In genomic region chr5:142814711-142815420, GRCm38 (mm10) we compare ENCODE assay signal across 8 mouse cellular contexts. TPM values are rescaled to one million over a fixed set of nuclear protein-coding genes. Genes with fewer than 3 reads are reported as not detected.
DNase-seq lines count a peak whose midpoint lies in the region; ATAC-seq and TF ChIP-seq lines count a peak whose summit lies in the region.

No protein-coding gene starts in this region.

- DNase-seq in spleen, adult 18-20 months, result peak; percentile 14 to 48
- DNase-seq in spleen, adult 12 weeks (ENCODE audit: low spot score), result no peak
- peak; percentile 72 to 74 for DNase-seq in cerebellum, postnatal 25 days
- DNase-seq in heart, adult 2 months, result peak; percentile 79 to 83
- DNase-seq in lung, embryonic 14.5 days, result peak; percentile 44
- peak; percentile 39 for DNase-seq in retina, embryonic 14.5 days (ENCODE audit: low spot score)

- H3K27ac ChIP-seq in heart, adult 2 months, result peak overlapping the region; percentile 97
- H3K27ac ChIP-seq in intestine, postnatal 0 days (ENCODE audit: low read depth, low read length), result peak overlapping the region; percentile 99
- H3K27ac ChIP-seq in lung, embryonic 14.5 days (ENCODE audit: low read depth), result peak overlapping the region; percentile 100

- no peaks in the 10 kb centered on the region for H3K27me3 ChIP-seq in heart, adult 2 months (ENCODE audit: control insufficient read depth, insufficient read depth, low read length)
- H3K27me3 ChIP-seq in intestine, postnatal 0 days (replicated peaks; ENCODE audit: control insufficient read depth, insufficient read depth, low read length), result no peaks in the 10 kb centered on the region
- H3K27me3 ChIP-seq in lung, embryonic 14.5 days (ENCODE audit: insufficient read depth, low read length), result no peaks in the 10 kb centered on the region

- no peak for TF ChIP-seq EP300 in heart, adult 2 months (IDR thresholded peaks at IDR 0.05; ENCODE audit: insufficient read depth, low read depth, low read length)

- peak overlapping the region; percentile 92 for H3K4me2 ChIP-seq in intestine, postnatal 0 days (replicated peaks; ENCODE audit: low read depth)
- H3K4me2 ChIP-seq in lung, embryonic 14.5 days, result peak overlapping the region; percentile 97

- no peak for ATAC-seq in intestine, postnatal 0 days
- ATAC-seq in lung, embryonic 14.5 days (ENCODE audit: insufficient read depth), result no peak
- no peak for ATAC-seq in monocyte, adult 5-6 weeks (replicated peaks; ENCODE audit: insufficient number of reproducible peaks, low FRiP score, low TSS enrichment, poor library complexity, severe bottlenecking)

- H3K79me2 ChIP-seq in heart, adult 2 months (replicated peaks; ENCODE audit: control insufficient read depth, insufficient read depth, low read length), result peaks cover 10% of the 10 kb centered on the region

- intact Hi-C loops in heart, adult 2 months (cut with DNase I), result loop anchor here (2.0 to 5.0 kb wide), 2 partner anchors 46 to 117 kb away; no protein-coding TSS in a partner anchor

- H3K4me1 ChIP-seq in heart, adult 2 months (ENCODE audit: control insufficient read depth, insufficient read depth, low read length), result peaks cover 20% of the 10 kb centered on the region
- H3K4me1 ChIP-seq in intestine, postnatal 0 days (replicated peaks; ENCODE audit: control insufficient read depth, insufficient read depth, low read length), result peaks cover 21% of the 10 kb centered on the region; the same call in 1 of the 2 replicates
- peaks cover 20% of the 10 kb centered on the region for H3K4me1 ChIP-seq in lung, embryonic 14.5 days (ENCODE audit: insufficient read depth)

- no peak for TF ChIP-seq POLR2A in heart, adult 2 months (IDR thresholded peaks at IDR 0.05; ENCODE audit: insufficient read depth, low read depth, low read length)

- H3K36me3 ChIP-seq in heart, adult 2 months (ENCODE audit: control insufficient read depth, insufficient read depth, low read length), result peaks cover 6% of the 10 kb centered on the region
- no peaks in the 10 kb centered on the region for H3K36me3 ChIP-seq in intestine, postnatal 0 days (ENCODE audit: control insufficient read depth, insufficient read depth)
- peaks cover 28% of the 10 kb centered on the region for H3K36me3 ChIP-seq in lung, embryonic 14.5 days (ENCODE audit: insufficient read depth)

- no peaks in the 10 kb centered on the region for H3K9me3 ChIP-seq in intestine, postnatal 0 days (ENCODE audit: control insufficient read depth)
- H3K9me3 ChIP-seq in lung, embryonic 14.5 days (ENCODE audit: low read depth, low read length), result no peaks in the 10 kb centered on the region

- under 1% methylated on average over 62 of the region's 62 CpGs for WGBS in heart, adult 2 months
- under 1% methylated on average over 56 of the region's 62 CpGs for WGBS in intestine, postnatal 0 days
- under 1% methylated on average over 62 of the region's 62 CpGs for WGBS in lung, embryonic 14.5 days

- H3K9ac ChIP-seq in heart, adult 2 months (ENCODE audit: low read depth, low read length), result peak overlapping the region; percentile 96
- H3K9ac ChIP-seq in intestine, postnatal 0 days (ENCODE audit: low read depth, low read length), result peak overlapping the region; percentile 99
- H3K9ac ChIP-seq in lung, embryonic 14.5 days, result peak overlapping the region; percentile 100

- H3K4me3 ChIP-seq in heart, adult 2 months, result peak overlapping the region; percentile 93
- peak overlapping the region; percentile 92 for H3K4me3 ChIP-seq in intestine, postnatal 0 days (ENCODE audit: low read depth, low read length)
- peak overlapping the region; percentile 90 for H3K4me3 ChIP-seq in lung, embryonic 14.5 days (ENCODE audit: low read depth, low read length)

- no peak for TF ChIP-seq CTCF in heart, adult 2 months (IDR thresholded peaks at IDR 0.05)
- TF ChIP-seq CTCF in intestine, postnatal 0 days (IDR thresholded peaks at IDR 0.05; ENCODE audit: low read depth), result no peak
- no peak for TF ChIP-seq CTCF in lung, embryonic 14.5 days (IDR thresholded peaks at IDR 0.05; ENCODE audit: low read depth)

RNA-seq across cellular contexts. Expression of gene Tnrc18, which starts 2.6 kb away (rescaled TPM):
- total RNA-seq in heart, adult 2 months (2021), result 10 to 100 TPM; 49.7 to 60.3 TPM
- 15.1 and 18.5 TPM in 2 replicates for polyA plus RNA-seq in heart, adult 2 months (2012; rRNA removed)
- 9.9 and 11.7 TPM in 2 replicates for polyA plus RNA-seq in intestine, postnatal 0 days (2015; fragmentation: Nextera tagmentation; extraction: Ambion mirVana)
- polyA plus RNA-seq in lung, embryonic 14.5 days (2014; fragmentation: Nextera tagmentation; extraction: Ambion mirVana), result 38.4 and 40.4 TPM in 2 replicates
- total RNA-seq in monocyte, adult 5-6 weeks (2017), result 10.9 to 48.5 TPM (median 22.5 TPM) in 3 replicates
